Mouse (Mus musculus): ENCODE results near the gene Dusp12. TPM values are rescaled to one million over a fixed set of nuclear protein-coding genes. Genes with fewer than 3 reads are reported as not detected.
A peak's percentile ranks its signal among the peaks of the same experiment; 100 is the strongest.

Gene Dusp12
- polyA plus RNA-seq, 1 experiment: 0.16 TPM

GRCm38 (mm10) chr1:170886044-170886458 is 711 bp upstream of the Dusp12 start:
- H3K9me3 ChIP-seq (ENCODE audit: control insufficient read depth, low read length): no peaks in the 10 kb centered on the region
- H3K36me3 ChIP-seq (ENCODE audit: control insufficient read depth): no peaks in the 10 kb centered on the region
- H3K4me3 ChIP-seq (replicated peaks): no peak overlapping the region

GRCm38 (mm10) chr1:170884390-170884789 is 950 bp downstream of the Dusp12 start:
- peaks cover 12% of the 10 kb centered on the region for H3K4me1 ChIP-seq (ENCODE audit: control insufficient read depth)
- no peaks in the 10 kb centered on the region for H3K9me3 ChIP-seq (ENCODE audit: control insufficient read depth, low read length)
- no peak for TF ChIP-seq GATA1 (IDR thresholded peaks at IDR 0.05; ENCODE audit: low read length)
- no peak for TF ChIP-seq TAL1 (IDR thresholded peaks at IDR 0.05; ENCODE audit: low read length)
- peaks cover 8% of the 10 kb centered on the region for H3K36me3 ChIP-seq (ENCODE audit: control insufficient read depth)
- peak overlapping the region; percentile 80 for H3K4me3 ChIP-seq (replicated peaks)
- peaks cover 10% of the 10 kb centered on the region for H3K27me3 ChIP-seq (ENCODE audit: control insufficient read depth)

More at GRCm38 (mm10) chr1:170886044-170886458, 711 bp upstream of the Dusp12 start:
- Histone ChIP-seq H3K27me3 (ENCODE audit: control insufficient read depth) (peaks cover 10% of the 10 kb centered on the region), H3K4me1 (ENCODE audit: control insufficient read depth) (peaks cover 12% of the 10 kb centered on the region)
- TF ChIP-seq TAL1 (IDR thresholded peaks at IDR 0.05; ENCODE audit: low read length) (no peak), GATA1 (IDR thresholded peaks at IDR 0.05; ENCODE audit: low read length) (no peak)

GRCm38 (mm10) chr1:170882915-170883485 is 2.3 kb downstream of the Dusp12 start:
- no peak for TF ChIP-seq GATA1 (IDR thresholded peaks at IDR 0.05; ENCODE audit: low read length)
- no peak for TF ChIP-seq TAL1 (IDR thresholded peaks at IDR 0.05; ENCODE audit: low read length)
- Histone ChIP-seq H3K9me3 (ENCODE audit: control insufficient read depth, low read length) (no peaks in the 10 kb centered on the region), H3K27me3 (ENCODE audit: control insufficient read depth) (peaks cover 5% of the 10 kb centered on the region), H3K4me3 (replicated peaks) (no peak overlapping the region), H3K4me1 (ENCODE audit: control insufficient read depth) (peaks cover 12% of the 10 kb centered on the region), H3K36me3 (ENCODE audit: control insufficient read depth) (peaks cover 12% of the 10 kb centered on the region)

GRCm38 (mm10) chr1:170876906-170877305 is 8.4 kb downstream of the Dusp12 start:
- no peak for TF ChIP-seq TAL1 (IDR thresholded peaks at IDR 0.05; ENCODE audit: low read length)
- no peak for TF ChIP-seq GATA1 (IDR thresholded peaks at IDR 0.05; ENCODE audit: low read length)
- no peaks in the 10 kb centered on the region for H3K27me3 ChIP-seq (ENCODE audit: control insufficient read depth)
- peaks cover 15% of the 10 kb centered on the region for H3K36me3 ChIP-seq (ENCODE audit: control insufficient read depth)
- no peaks in the 10 kb centered on the region for H3K9me3 ChIP-seq (ENCODE audit: control insufficient read depth, low read length)
- H3K4me1 ChIP-seq (ENCODE audit: control insufficient read depth): no peaks in the 10 kb centered on the region
- H3K4me3 ChIP-seq (replicated peaks): no peak overlapping the region

GRCm38 (mm10) chr1:170875676-170876075 is 9.7 kb downstream of the Dusp12 start:
- no peaks in the 10 kb centered on the region for H3K4me1 ChIP-seq (ENCODE audit: control insufficient read depth)
- no peaks in the 10 kb centered on the region for H3K27me3 ChIP-seq (ENCODE audit: control insufficient read depth)
- TF ChIP-seq GATA1 (IDR thresholded peaks at IDR 0.05; ENCODE audit: low read length) (no peak), TAL1 (IDR thresholded peaks at IDR 0.05; ENCODE audit: low read length) (no peak)
- no peak overlapping the region for H3K4me3 ChIP-seq (replicated peaks)
- H3K9me3 ChIP-seq (ENCODE audit: control insufficient read depth, low read length): no peaks in the 10 kb centered on the region
- H3K36me3 ChIP-seq (ENCODE audit: control insufficient read depth): peaks cover 18% of the 10 kb centered on the region

- no peak for TF ChIP-seq TAL1 (IDR thresholded peaks at IDR 0.05; ENCODE audit: low read length)
- no peak for TF ChIP-seq GATA1 (IDR thresholded peaks at IDR 0.05; ENCODE audit: low read length)
- H3K4me3 ChIP-seq (replicated peaks): no peak overlapping the region
- no peaks in the 10 kb centered on the region for H3K9me3 ChIP-seq (ENCODE audit: control insufficient read depth, low read length)
- no peaks in the 10 kb centered on the region for H3K27me3 ChIP-seq (ENCODE audit: control insufficient read depth)
- H3K36me3 ChIP-seq (ENCODE audit: control insufficient read depth): peaks cover 7% of the 10 kb centered on the region
- H3K4me1 ChIP-seq (ENCODE audit: control insufficient read depth): peaks cover 4% of the 10 kb centered on the region
Observed at GRCm38 (mm10) chr1:170871961-170872360, 13.4 kb downstream of the Dusp12 start.

- H3K27me3 ChIP-seq (ENCODE audit: control insufficient read depth): no peaks in the 10 kb centered on the region
- no peak overlapping the region for H3K4me3 ChIP-seq (replicated peaks)
- peaks cover 9% of the 10 kb centered on the region for H3K4me1 ChIP-seq (ENCODE audit: control insufficient read depth)
- peaks cover 7% of the 10 kb centered on the region for H3K36me3 ChIP-seq (ENCODE audit: control insufficient read depth)
- TF ChIP-seq TAL1 (IDR thresholded peaks at IDR 0.05; ENCODE audit: low read length) (no peak), GATA1 (IDR thresholded peaks at IDR 0.05; ENCODE audit: low read length) (no peak)
- H3K9me3 ChIP-seq (ENCODE audit: control insufficient read depth, low read length): no peaks in the 10 kb centered on the region
Observed at GRCm38 (mm10) chr1:170871402-170871801, 13.9 kb downstream of the Dusp12 start.

GRCm38 (mm10) chr1:170868905-170869283 is 16.4 kb downstream of the Dusp12 start:
- Histone ChIP-seq H3K4me1 (ENCODE audit: control insufficient read depth) (peaks cover 28% of the 10 kb centered on the region), H3K9me3 (ENCODE audit: control insufficient read depth, low read length) (no peaks in the 10 kb centered on the region), H3K36me3 (ENCODE audit: control insufficient read depth) (peaks cover 5% of the 10 kb centered on the region), H3K4me3 (replicated peaks) (peak overlapping the region; percentile 78), H3K27me3 (ENCODE audit: control insufficient read depth) (no peaks in the 10 kb centered on the region)
- TF ChIP-seq TAL1 (IDR thresholded peaks at IDR 0.05; ENCODE audit: low read length) (no peak), GATA1 (IDR thresholded peaks at IDR 0.05; ENCODE audit: low read length) (no peak)

GRCm38 (mm10) chr1:170868107-170868904 is 17.0 kb downstream of the Dusp12 start:
- TF ChIP-seq TAL1 (IDR thresholded peaks at IDR 0.05; ENCODE audit: low read length) (no peak), GATA1 (IDR thresholded peaks at IDR 0.05; ENCODE audit: low read length) (no peak)
- peaks cover 5% of the 10 kb centered on the region for H3K36me3 ChIP-seq (ENCODE audit: control insufficient read depth)
- peak overlapping the region; percentile 78 for H3K4me3 ChIP-seq (replicated peaks)
- no peaks in the 10 kb centered on the region for H3K27me3 ChIP-seq (ENCODE audit: control insufficient read depth)
- peaks cover 33% of the 10 kb centered on the region for H3K4me1 ChIP-seq (ENCODE audit: control insufficient read depth)
- H3K9me3 ChIP-seq (ENCODE audit: control insufficient read depth, low read length): no peaks in the 10 kb centered on the region
